Mouse (Mus musculus): ENCODE results near the gene Ptprd. TPM values are rescaled to one million over a fixed set of nuclear protein-coding genes. Genes with fewer than 3 reads are reported as not detected.

The Ptprd gene
- polyA plus RNA-seq, 1 experiment from 2014 or later, result 46.2 TPM

DNA sequence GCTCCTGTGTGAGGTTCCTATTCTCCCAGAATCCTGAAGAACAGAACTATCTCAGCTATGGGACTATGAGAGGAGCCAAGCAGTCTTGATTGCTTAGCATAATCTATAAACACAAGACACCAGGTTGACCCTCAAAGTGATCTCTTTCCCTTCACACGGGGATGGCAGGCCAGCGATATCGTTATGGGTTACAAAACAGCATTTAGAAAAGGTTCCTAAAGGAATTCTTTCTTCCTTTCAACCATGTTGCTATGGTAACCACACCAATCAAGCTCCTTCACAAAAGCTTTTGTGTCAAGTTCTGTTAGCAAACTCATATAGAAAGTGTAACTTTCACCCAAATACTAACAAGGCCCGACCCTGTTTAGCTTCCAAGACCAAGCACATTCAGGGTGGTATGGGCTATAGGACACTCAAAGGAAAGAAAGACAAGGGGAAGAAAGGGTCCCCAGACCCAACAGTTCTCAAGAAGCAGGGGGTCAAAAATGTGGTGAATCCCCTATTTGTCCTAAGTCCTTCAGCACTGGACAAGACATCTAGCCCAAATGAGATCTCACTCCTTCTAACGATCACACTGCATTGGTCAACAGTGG, 1805.8 kb downstream of the Ptprd start:
- H3K9me3 ChIP-seq (ENCODE audit: control insufficient read depth, low read length), result no peaks in the 10 kb centered on the region
- no peak overlapping the region for H3K4me3 ChIP-seq (ENCODE audit: low read depth, low read length)
- no peak overlapping the region for H3K4me2 ChIP-seq (ENCODE audit: low read depth, low read length)
- H3K36me3 ChIP-seq (ENCODE audit: control insufficient read depth, insufficient read depth, low read length), result no peaks in the 10 kb centered on the region
- DNase-seq (ENCODE audit: low spot score) (no peak), ATAC-seq (ENCODE audit: low read depth) (no peak)
- no peaks in the 10 kb centered on the region; the same call in 1 of the 2 replicates for H3K4me1 ChIP-seq (ENCODE audit: control insufficient read depth, insufficient read depth, low read length)
- 59% methylated on average over 5 of the region's 5 CpGs for WGBS
- H3K27me3 ChIP-seq (replicated peaks; ENCODE audit: control insufficient read depth, insufficient read depth, low read length), result no peaks in the 10 kb centered on the region
- no peak overlapping the region for H3K27ac ChIP-seq (replicated peaks; ENCODE audit: low read depth, low read length)
- H3K9ac ChIP-seq (ENCODE audit: low read depth, low read length), result no peak overlapping the region

DNA sequence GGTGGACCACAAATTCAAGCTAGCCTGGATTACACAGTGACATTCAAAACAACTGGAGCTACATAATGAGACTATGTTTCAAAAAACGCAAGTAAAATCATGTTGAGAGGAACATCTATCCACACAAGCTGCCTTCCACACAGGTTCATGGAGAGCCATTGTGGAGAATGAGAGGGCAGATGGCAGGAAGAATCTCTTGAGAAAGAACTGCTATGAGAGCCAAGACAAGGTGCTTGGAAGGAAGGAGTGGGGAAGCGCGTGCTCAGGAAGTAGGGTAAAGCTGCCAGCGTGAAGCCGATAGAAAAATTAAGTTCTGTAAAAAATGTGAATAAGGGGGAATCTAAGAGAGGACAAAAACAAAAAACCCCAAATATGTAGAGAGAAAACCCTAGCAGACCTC, 1808.5 kb downstream of the Ptprd start:
- 91% methylated on average over 5 of the region's 5 CpGs for WGBS
- no peaks in the 10 kb centered on the region for H3K36me3 ChIP-seq (ENCODE audit: control insufficient read depth, insufficient read depth, low read length)
- H3K9me3 ChIP-seq (ENCODE audit: control insufficient read depth, low read length), result no peaks in the 10 kb centered on the region
- H3K27ac ChIP-seq (replicated peaks; ENCODE audit: low read depth, low read length), result no peak overlapping the region
- no peak for ATAC-seq (ENCODE audit: low read depth)
- no peak overlapping the region for H3K4me3 ChIP-seq (ENCODE audit: low read depth, low read length)
- H3K9ac ChIP-seq (ENCODE audit: low read depth, low read length), result no peak overlapping the region
- no peaks in the 10 kb centered on the region for H3K27me3 ChIP-seq (replicated peaks; ENCODE audit: control insufficient read depth, insufficient read depth, low read length)
- H3K4me2 ChIP-seq (ENCODE audit: low read depth, low read length), result no peak overlapping the region
- H3K4me1 ChIP-seq (ENCODE audit: control insufficient read depth, insufficient read depth, low read length), result no peaks in the 10 kb centered on the region; the same call in 1 of the 2 replicates
- DNase-seq (ENCODE audit: low spot score), result no peak

GRCm38 (mm10) chr4:76387887-76388286, 1823.9 kb downstream of the Ptprd start:
- 77% methylated on average over 5 of the region's 5 CpGs for WGBS
- no peaks in the 10 kb centered on the region for H3K9me3 ChIP-seq (ENCODE audit: control insufficient read depth, low read length)

GRCm38 (mm10) chr4:76386978-76387824, 1824.6 kb downstream of the Ptprd start:
- Histone ChIP-seq H3K4me3 (ENCODE audit: low read depth, low read length) (no peak overlapping the region), H3K27me3 (replicated peaks; ENCODE audit: control insufficient read depth, insufficient read depth, low read length) (no peaks in the 10 kb centered on the region), H3K36me3 (ENCODE audit: control insufficient read depth, insufficient read depth, low read length) (no peaks in the 10 kb centered on the region), H3K9me3 (ENCODE audit: control insufficient read depth, low read length) (no peaks in the 10 kb centered on the region), H3K4me2 (ENCODE audit: low read depth, low read length) (no peak overlapping the region), H3K27ac (replicated peaks; ENCODE audit: low read depth, low read length) (no peak overlapping the region), H3K9ac (ENCODE audit: low read depth, low read length) (no peak overlapping the region), H3K4me1 (ENCODE audit: control insufficient read depth, insufficient read depth, low read length) (no peaks in the 10 kb centered on the region)
- WGBS, result 45% methylated on average over 7 of the region's 7 CpGs
- no peak for DNase-seq (ENCODE audit: low spot score)
- ATAC-seq (ENCODE audit: low read depth), result peak; percentile 47; the same call in 1 of the 2 replicates

More at GRCm38 (mm10) chr4:76387887-76388286, 1823.9 kb downstream of the Ptprd start:
- Histone ChIP-seq H3K4me2 (ENCODE audit: low read depth, low read length) (no peak overlapping the region), H3K36me3 (ENCODE audit: control insufficient read depth, insufficient read depth, low read length) (no peaks in the 10 kb centered on the region), H3K4me1 (ENCODE audit: control insufficient read depth, insufficient read depth, low read length) (no peaks in the 10 kb centered on the region), H3K27me3 (replicated peaks; ENCODE audit: control insufficient read depth, insufficient read depth, low read length) (no peaks in the 10 kb centered on the region), H3K9ac (ENCODE audit: low read depth, low read length) (no peak overlapping the region), H3K27ac (replicated peaks; ENCODE audit: low read depth, low read length) (no peak overlapping the region), H3K4me3 (ENCODE audit: low read depth, low read length) (no peak overlapping the region)
- ATAC-seq (ENCODE audit: low read depth) (no peak), DNase-seq (ENCODE audit: low spot score) (no peak)

DNA sequence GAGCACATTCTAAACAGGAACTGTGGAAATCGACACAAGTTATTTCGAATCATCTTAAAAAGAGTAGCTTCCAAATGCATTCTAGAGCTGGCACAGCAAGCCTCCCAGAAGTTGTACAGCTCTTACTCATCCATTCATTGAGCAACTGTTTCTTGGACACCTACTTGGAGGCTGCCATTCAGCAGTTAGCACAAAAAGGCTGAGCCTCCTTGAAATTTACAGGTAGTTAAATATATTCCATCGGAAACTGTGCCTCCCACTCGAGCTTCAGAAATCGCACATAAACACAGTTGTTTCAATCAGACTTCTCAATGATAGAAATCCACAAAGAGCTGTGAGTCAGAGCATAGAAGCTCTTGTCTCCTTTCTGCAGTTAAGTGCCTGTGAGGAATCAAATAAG, 1825.9 kb downstream of the Ptprd start:
- Histone ChIP-seq H3K36me3 (ENCODE audit: control insufficient read depth, insufficient read depth, low read length) (no peaks in the 10 kb centered on the region), H3K9me3 (ENCODE audit: control insufficient read depth, low read length) (no peaks in the 10 kb centered on the region), H3K27me3 (replicated peaks; ENCODE audit: control insufficient read depth, insufficient read depth, low read length) (no peaks in the 10 kb centered on the region), H3K4me2 (ENCODE audit: low read depth, low read length) (no peak overlapping the region), H3K4me1 (ENCODE audit: control insufficient read depth, insufficient read depth, low read length) (no peaks in the 10 kb centered on the region), H3K27ac (replicated peaks; ENCODE audit: low read depth, low read length) (no peak overlapping the region), H3K9ac (ENCODE audit: low read depth, low read length) (no peak overlapping the region), H3K4me3 (ENCODE audit: low read depth, low read length) (no peak overlapping the region)
- ATAC-seq (ENCODE audit: low read depth), result no peak
- no peak for DNase-seq (ENCODE audit: low spot score)
- 93% methylated on average over 5 of the region's 5 CpGs for WGBS

GRCm38 (mm10) chr4:76380312-76380917, 1831.3 kb downstream of the Ptprd start:
- no peak overlapping the region for H3K4me3 ChIP-seq (ENCODE audit: low read depth, low read length)
- peak; percentile 42 for DNase-seq (ENCODE audit: low spot score)
- no peaks in the 10 kb centered on the region for H3K9me3 ChIP-seq (ENCODE audit: control insufficient read depth, low read length)
- H3K4me2 ChIP-seq (ENCODE audit: low read depth, low read length), result no peak overlapping the region
- H3K27me3 ChIP-seq (replicated peaks; ENCODE audit: control insufficient read depth, insufficient read depth, low read length), result no peaks in the 10 kb centered on the region
- no peak overlapping the region for H3K9ac ChIP-seq (ENCODE audit: low read depth, low read length)
- no peak overlapping the region for H3K27ac ChIP-seq (replicated peaks; ENCODE audit: low read depth, low read length)
- no peaks in the 10 kb centered on the region for H3K4me1 ChIP-seq (ENCODE audit: control insufficient read depth, insufficient read depth, low read length)
- ATAC-seq (ENCODE audit: low read depth), result peak; percentile 87
- WGBS, result 71% methylated on average over 6 of the region's 6 CpGs
- no peaks in the 10 kb centered on the region for H3K36me3 ChIP-seq (ENCODE audit: control insufficient read depth, insufficient read depth, low read length)

- H3K9me3 ChIP-seq (ENCODE audit: control insufficient read depth, low read length), result no peaks in the 10 kb centered on the region
- H3K9ac ChIP-seq (ENCODE audit: low read depth, low read length), result no peak overlapping the region
- DNase-seq (ENCODE audit: low spot score), result peak; percentile 84
- peaks cover 35% of the 10 kb centered on the region for H3K4me1 ChIP-seq (ENCODE audit: control insufficient read depth, insufficient read depth, low read length)
- ATAC-seq (ENCODE audit: low read depth), result peak; percentile 80
- no peaks in the 10 kb centered on the region for H3K36me3 ChIP-seq (ENCODE audit: control insufficient read depth, insufficient read depth, low read length)
- WGBS, result 30% methylated on average over 4 of the region's 4 CpGs
- no peaks in the 10 kb centered on the region for H3K27me3 ChIP-seq (replicated peaks; ENCODE audit: control insufficient read depth, insufficient read depth, low read length)
- H3K4me3 ChIP-seq (ENCODE audit: low read depth, low read length), result no peak overlapping the region
- no peak overlapping the region; the same call in 1 of the 2 replicates for H3K27ac ChIP-seq (replicated peaks; ENCODE audit: low read depth, low read length)
- peak overlapping the region; percentile 31 for H3K4me2 ChIP-seq (ENCODE audit: low read depth, low read length)
Measured at GRCm38 (mm10) chr4:76370041-76370880, 1841.5 kb downstream of the Ptprd start.

GRCm38 (mm10) chr4:76369101-76369500, 1842.7 kb downstream of the Ptprd start:
- ATAC-seq (ENCODE audit: low read depth) (no peak), DNase-seq (ENCODE audit: low spot score) (peak; percentile 51)
- Histone ChIP-seq H3K27me3 (replicated peaks; ENCODE audit: control insufficient read depth, insufficient read depth, low read length) (no peaks in the 10 kb centered on the region), H3K4me1 (ENCODE audit: control insufficient read depth, insufficient read depth, low read length) (peaks cover 42% of the 10 kb centered on the region), H3K4me3 (ENCODE audit: low read depth, low read length) (no peak overlapping the region), H3K36me3 (ENCODE audit: control insufficient read depth, insufficient read depth, low read length) (no peaks in the 10 kb centered on the region), H3K27ac (replicated peaks; ENCODE audit: low read depth, low read length) (no peak overlapping the region), H3K9me3 (ENCODE audit: control insufficient read depth, low read length) (no peaks in the 10 kb centered on the region), H3K4me2 (ENCODE audit: low read depth, low read length) (no peak overlapping the region), H3K9ac (ENCODE audit: low read depth, low read length) (no peak overlapping the region)
- 18% methylated on average over 3 of the region's 3 CpGs for WGBS

Measured in embryonic facial prominence, embryonic 14.5 days (tissue).